Mouse (Mus musculus) CH12.LX (cell line): Measurements from ENCODE around the gene Nkx2-5.

Experiments used
- CTCF ChIP-seq, 2 experiments: IDR thresholded peaks in 1 of 2; conservative IDR thresholded peaks in 1 of 2; 2 replicates each; pipeline ENCODE4 v1.5.1; 2011 to 2012; ENCODE audit warnings: low read depth in 2 of 2, low read length in 2 of 2, improper control_type of control experiment in 1 of 2, inconsistent platforms in 1 of 2, mild to moderate bottlenecking in 1 of 2, moderate library complexity in 1 of 2
- EP300 ChIP-seq: IDR thresholded peaks from 2 replicates; pipeline ENCODE4 v1.6.1; 2011; ENCODE audit warnings: low read length, improper control_type of control experiment
- ETS1 ChIP-seq: conservative IDR thresholded peaks from 2 replicates; pipeline ENCODE4 v1.6.1; 2012; ENCODE audit warnings: low read depth, mild to moderate bottlenecking, inconsistent platforms, low read length, improper control_type of control experiment, moderate library complexity
- HCFC1 ChIP-seq: IDR thresholded peaks from 2 replicates; pipeline ENCODE4 v1.6.1; 2012; ENCODE audit warnings: low read depth, mild to moderate bottlenecking, inconsistent platforms, low read length, improper control_type of control experiment
- JUND ChIP-seq: conservative IDR thresholded peaks from 2 replicates; pipeline ENCODE4 v1.6.1; 2011; ENCODE audit warnings: low read depth, low read length, improper control_type of control experiment
- MAFK ChIP-seq: IDR thresholded peaks from 2 replicates; pipeline ENCODE4 v1.6.1; 2011; ENCODE audit warnings: low read length, improper control_type of control experiment; ENCODE audit not compliant: insufficient replicate concordance
- MAX ChIP-seq: IDR thresholded peaks from 2 replicates; pipeline ENCODE4 v1.6.1; 2011; ENCODE audit warnings: low read length, improper control_type of control experiment
- MEF2A ChIP-seq: IDR thresholded peaks from 2 replicates; pipeline ENCODE4 v1.6.1; 2014; ENCODE audit warnings: low read depth, mild to moderate bottlenecking, inconsistent platforms, low read length, improper control_type of control experiment, borderline replicate concordance
- NRF1 ChIP-seq: IDR thresholded peaks from 2 replicates; pipeline ENCODE4 v1.6.1; 2014; ENCODE audit warnings: low read depth, mild to moderate bottlenecking, inconsistent platforms, low read length, improper control_type of control experiment, moderate library complexity
- PAX5 ChIP-seq: IDR thresholded peaks from 2 replicates; pipeline ENCODE4 v1.6.1; 2012; ENCODE audit warnings: low read length, inconsistent platforms, mixed read lengths
- POLR2A ChIP-seq: IDR thresholded peaks from 2 replicates; pipeline ENCODE4 v1.6.1; 2011; ENCODE audit warnings: low read depth, mild to moderate bottlenecking, improper control_type of control experiment, low read length
- USF1 ChIP-seq: IDR thresholded peaks from 2 replicates; pipeline ENCODE4 v1.6.1; 2014; ENCODE audit warnings: low read depth, mild to moderate bottlenecking, inconsistent platforms, low read length, improper control_type of control experiment
- ZC3H11A ChIP-seq: IDR thresholded peaks from 2 replicates; pipeline ENCODE4 v1.6.1; 2012; ENCODE audit warnings: low read depth, mild to moderate bottlenecking, inconsistent platforms, low read length, improper control_type of control experiment

DNA sequence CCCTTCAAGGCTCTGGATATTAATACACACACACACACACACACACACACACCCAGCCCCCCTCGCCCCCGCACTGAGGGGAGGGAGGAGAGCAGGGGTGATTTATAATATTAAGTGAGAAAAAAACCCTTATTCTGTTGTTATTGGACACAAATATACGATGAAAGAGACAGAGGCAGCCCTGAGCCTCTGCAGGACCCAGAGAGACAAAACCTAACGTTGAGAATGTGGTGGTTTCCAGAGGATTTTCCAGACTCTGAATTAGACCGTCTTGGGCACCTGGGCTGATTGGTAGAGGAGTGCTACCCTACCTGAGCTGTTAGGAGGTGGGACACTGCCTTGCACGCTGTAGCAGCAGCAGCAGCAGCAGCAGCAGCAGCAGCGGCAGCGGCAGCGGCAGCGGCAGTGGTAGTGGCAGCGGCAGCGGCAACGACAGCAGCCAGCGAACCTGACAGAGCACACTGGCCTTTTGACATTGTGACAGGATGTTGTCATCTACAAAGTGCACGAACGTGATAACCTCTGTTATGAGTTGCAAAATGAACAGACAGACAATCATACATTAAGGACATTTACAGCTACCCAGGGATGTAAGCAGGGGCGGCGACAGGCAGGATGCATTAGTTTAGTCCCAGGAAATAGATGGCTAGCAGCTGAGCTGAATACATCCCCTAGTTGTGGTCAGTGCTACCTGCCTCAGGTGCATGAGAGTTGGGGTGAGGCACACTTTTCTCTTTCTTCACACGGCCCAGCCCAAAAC is 7.8 kb downstream of the Nkx2-5 start:
- TF ChIP-seq ZC3H11A (no peak), CTCF (conservative IDR thresholded peaks at IDR 0.05 in 1 of 2, IDR thresholded peaks at IDR 0.05 in 1 of 2; ENCODE audit: low read depth in 2 of 2, low read length in 2 of 2) (no peak), USF1 (no peak), MAX (no peak), NRF1 (no peak), EP300 (no peak), HCFC1 (no peak), MEF2A (no peak), JUND (no peak), ETS1 (no peak), POLR2A (no peak), PAX5 (no peak), MAFK (no peak)
